Mouse (Mus musculus): ENCODE data around the gene Plgrkt.

GRCm38 (mm10) chr19:29384994-29385393 is 17.8 kb upstream of the Plgrkt start:
- TF ChIP-seq GATA1 (IDR thresholded peaks at IDR 0.05; ENCODE audit: borderline replicate concordance, low read length) (no peak), CTCF (IDR thresholded peaks at IDR 0.05; ENCODE audit: low read depth, low read length) (no peak), TAL1 (conservative IDR thresholded peaks at IDR 0.05; ENCODE audit: low read depth, low read length) (no peak; the same call in 1 of the 2 replicates)
